Mouse (Mus musculus): Measurements from ENCODE around the gene Mpi. TPM values are rescaled to one million over a fixed set of nuclear protein-coding genes. Genes with fewer than 3 reads are reported as not detected.

The Mpi gene
- polyA plus RNA-seq, 1 experiment, result 76.0 TPM

DNA sequence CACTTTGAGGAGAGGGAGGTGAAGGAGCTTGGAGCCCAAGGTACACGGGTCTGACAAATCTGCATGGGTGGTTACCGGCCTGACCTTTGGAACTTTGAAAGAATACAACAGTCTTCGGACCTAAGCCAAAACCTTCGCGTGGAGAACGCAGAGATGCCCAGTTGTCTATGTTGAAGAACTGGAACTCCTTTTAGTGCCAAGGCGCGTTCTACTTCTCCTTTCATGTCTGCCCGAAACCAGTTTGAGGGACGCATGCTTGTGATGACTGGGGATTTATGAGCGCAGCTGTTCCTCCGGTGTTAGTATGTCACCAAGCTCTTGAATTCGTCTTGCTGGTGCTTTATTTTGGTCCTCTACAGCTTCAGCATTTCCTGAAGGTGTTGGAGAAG lies 9.1 kb upstream of the Mpi start:
- DNase-seq (ENCODE audit: low read depth), result no peak

DNA sequence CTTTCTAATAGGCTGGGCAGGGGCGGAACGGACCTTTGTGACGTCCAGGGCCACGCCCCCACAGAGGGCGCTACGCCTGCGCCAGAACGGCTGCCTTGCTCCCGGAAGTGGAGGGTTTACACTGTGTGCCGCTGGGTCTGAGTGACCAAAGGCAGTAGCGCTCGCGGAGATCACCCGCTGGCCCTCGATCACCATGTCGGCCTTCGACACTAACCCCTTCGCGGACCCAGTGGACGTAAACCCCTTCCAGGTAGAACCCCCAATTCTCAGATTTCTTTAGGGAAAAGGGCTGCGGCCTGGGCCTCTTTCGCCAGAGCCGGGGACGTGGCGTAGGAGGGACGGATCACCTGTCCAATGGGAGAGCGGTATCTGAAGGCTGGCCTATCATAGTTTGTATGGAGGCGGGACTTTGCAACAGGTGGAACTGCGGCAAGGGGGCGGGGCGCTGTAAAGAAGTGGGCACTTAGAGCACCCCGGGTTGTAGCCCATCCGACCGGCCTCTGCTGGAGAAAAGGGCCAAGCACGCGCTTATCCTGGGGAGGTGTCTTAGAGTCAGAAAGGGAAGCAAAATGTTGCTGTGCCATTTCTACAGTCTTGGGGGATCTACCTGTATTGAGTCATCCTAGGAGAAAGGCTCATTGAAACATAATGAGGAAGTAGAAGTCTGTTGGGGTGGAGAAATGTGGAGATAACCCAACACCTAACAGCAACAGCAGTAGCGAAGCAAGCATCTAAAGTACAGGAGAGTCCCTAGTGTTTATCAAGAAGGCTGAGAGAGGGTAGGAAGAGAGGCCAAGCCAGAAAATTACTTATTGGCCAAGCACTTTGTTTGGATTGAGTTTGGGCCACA lies 8.5 kb upstream of the Mpi start, which contains the start of gene Scamp2:
Gene Scamp2 (plus strand): TSS at position 83 of the 850 bp plus-strand sequence.
- no peak for DNase-seq (ENCODE audit: low read depth)

DNA sequence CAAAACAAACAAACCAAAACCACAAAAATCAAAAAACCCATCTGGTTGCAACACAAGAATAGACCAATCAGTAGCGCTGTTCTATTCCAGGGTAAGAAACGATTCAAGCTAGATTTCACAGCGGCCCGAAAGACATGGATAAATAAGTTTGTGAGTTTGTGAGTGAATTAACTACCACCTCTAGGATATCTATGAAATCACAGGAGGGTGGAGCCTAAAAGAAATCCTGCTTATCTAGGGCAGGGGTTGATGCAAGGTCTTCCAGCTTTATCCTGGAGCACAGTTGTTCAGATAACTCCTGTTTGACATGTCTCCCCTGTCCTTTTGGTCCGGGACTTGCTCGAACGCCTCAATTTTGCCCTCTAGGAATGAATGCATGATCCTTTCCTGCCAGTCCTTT lies 7.7 kb upstream of the Mpi start:
- DNase-seq (ENCODE audit: low read depth), result no peak

DNA sequence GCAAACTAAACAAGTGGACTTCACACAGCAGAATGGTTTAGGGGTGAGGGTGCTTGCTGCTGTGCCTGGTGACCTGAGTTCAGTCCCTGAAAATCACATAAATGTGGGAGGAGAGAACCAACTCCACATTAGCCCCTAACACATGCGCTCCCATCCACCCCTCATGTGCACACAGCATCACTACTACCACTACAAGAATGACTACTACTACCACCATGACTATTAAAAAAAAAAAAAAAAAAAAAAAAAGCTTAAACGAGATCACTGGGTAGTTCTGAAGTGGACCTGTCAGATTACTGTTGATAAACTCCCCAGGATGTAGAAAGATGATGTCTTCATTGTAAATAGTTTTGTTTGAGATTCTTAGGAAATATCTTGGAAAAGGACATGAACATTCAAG lies 7.0 kb upstream of the Mpi start:
- DNase-seq (ENCODE audit: low read depth), result no peak

DNA sequence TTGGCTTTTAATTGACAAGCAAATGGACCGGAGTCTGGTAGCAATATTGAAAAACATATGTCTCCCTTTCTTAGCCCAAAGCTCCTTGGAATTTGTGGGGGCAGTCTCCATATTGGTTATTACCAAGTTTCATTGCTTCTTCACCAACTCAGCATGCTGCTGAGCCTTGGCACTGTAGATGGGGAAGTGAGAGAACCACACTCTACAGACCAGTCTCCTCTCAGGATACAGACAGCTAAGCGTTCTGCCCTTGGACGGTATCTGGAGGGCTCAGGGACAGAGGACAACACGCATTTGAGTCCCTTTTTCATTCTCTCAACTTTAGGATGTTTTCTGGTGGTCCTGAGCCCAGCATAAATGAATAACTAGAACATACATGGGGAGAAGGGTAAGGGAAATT lies 6.1 kb upstream of the Mpi start:
- no peak for DNase-seq (ENCODE audit: low read depth)

DNA sequence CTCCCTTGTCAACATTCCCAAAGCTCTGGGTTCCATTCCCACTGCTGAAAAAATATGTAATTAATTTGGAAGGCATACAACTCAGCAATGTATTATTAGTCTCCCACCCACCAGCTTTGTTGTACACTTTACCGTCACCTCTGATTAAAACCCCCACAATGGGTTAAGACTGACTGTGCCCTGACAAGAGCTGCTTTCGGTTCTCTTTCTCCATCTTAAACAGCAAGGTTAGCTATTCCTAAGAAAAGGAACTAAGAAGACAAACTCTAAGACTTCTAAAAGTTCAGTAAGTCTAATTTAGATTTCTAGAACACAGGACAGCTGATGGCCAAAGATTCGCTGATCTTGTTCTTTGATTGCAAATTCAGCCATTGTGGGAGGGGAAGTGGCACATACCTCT lies 4.7 kb upstream of the Mpi start:
- DNase-seq (ENCODE audit: low read depth), result no peak

DNA sequence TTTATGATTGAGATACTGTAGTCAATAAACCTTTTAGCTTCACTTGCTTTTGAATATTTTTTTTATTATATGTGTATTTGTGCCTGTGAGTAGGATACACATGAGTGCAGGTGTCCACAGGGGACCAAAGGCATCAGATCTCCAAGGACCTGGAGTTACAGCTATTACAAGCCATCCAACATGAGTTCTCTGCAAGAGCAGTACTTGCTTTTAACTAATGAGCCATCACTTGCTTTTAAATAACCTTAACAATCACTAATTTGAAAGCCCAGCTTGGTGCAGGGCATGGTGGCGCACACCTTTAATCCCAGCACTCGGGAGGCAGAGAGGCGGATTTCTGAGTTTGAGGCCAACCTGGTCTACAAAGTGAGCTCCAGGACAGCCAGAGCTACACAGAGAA lies 2.2 kb upstream of the Mpi start:
- no peak for DNase-seq (ENCODE audit: low read depth)

DNA sequence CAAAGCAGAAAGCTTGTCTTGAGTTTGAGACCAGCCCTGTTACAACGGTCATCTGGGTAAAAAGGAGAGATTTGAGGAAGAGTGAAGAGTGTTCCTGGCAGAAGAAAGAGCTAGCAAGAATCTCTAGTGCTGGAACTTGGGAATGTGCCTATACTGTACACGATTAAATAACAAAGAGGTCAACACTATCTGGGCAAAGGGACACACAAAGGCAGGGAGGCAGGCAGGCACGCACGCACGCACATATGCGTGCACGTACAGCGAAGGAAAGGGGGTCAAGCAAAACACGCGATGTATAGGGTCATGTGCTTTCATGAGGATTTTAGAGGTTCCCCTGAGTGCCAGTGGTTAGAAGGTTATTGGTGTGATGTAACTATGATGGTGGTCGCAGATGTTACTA lies 556 bp upstream of the Mpi start:
- no peak for DNase-seq (ENCODE audit: low read depth)

DNA sequence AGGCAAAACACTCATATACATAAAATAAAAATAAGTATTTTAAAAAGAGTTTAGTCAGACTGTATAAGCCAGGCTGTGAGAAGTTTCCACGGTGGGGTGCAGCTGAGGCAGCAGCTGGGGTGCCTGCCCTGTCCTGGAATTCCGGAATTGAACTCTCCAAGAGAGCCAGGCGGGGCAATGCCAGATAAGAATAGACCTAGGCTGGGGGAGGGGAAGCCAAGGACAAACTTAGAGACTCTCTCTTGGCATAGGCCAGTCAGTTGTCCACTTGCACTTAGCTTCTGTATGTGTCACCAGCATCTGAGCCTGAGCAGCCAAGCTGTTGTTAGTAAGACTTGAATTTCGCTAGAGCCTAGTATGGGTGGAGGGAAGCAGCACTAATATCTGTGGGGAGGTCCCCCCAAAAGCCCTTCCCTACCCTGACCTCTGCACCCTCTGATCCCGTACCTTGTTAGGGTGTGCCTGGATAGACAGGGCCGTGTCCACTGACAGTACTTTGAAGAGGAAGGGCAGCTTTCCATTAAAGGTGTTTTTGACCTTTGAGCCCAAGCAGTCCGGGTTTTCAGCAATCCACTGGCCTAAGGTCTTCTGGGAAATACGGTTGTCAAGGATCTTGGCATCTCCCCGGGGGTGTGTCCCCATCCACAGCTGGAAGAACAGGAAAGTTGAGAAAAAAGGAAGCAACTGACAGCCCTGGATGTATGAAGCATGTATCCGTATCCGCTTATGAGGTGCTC lies 2.3 kb downstream of the Mpi start:
- DNase-seq (ENCODE audit: low read depth), result no peak

DNA sequence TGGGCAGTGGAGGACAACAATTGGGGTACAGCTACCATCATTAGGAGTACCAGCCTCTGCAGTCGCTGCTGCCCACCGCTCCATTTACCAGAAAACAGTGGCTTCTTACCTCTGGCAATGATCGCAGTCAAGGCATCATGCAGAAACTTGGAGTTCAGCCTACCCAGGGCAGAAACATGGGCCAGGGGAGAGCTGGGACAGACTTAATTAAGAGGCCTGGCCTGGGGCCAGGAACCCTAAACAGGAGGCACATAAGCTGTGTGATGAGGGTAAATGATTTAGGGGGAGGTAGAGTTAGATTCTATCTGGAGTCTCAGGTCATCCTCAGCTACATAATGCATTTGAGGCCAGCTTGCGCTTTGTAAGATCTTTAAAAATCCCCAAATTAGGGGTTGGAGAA lies 3.4 kb downstream of the Mpi start:
- no peak for DNase-seq (ENCODE audit: low read depth)

DNA sequence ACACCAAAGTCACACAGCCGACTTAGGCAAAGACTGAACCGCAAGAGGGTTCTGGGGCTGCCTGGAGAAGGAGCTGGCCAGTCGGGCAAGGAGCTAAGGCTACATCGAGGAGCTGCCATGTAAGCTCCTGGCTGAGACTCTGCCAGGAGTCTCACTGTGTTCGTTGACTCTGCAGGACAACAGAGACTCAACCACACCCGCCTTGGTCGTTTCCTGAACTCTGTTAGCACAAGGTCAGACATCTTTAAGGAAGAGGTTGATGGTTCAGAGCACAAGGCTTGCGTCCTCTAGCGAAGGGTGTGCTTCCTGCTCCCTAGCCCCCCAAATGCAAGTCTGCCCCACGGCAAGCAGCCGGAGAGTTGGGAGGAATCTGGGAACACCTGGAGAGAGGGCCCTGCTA lies 4.7 kb downstream of the Mpi start:
- no peak for DNase-seq (ENCODE audit: low read depth)

DNA sequence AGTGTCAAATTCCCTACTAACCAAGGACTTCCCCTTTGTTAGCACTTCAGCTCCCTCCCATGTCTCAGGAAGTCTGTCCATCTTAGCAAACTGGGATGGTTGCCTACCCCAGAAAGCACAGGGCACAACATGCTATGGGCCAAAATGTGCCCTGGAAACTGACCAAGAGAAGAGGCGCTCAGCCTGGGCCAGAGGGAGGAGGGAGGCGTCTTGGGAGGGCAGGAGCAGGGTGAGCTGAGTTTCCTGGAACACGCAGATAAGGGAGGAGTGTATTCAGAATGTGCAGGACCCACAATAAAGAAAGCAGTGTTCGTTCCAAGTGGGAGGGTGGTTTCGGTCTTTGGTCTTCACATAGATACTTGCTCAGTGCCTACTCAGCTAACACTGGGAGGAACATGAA lies 5.3 kb downstream of the Mpi start:
- no peak for DNase-seq (ENCODE audit: low read depth)

DNA sequence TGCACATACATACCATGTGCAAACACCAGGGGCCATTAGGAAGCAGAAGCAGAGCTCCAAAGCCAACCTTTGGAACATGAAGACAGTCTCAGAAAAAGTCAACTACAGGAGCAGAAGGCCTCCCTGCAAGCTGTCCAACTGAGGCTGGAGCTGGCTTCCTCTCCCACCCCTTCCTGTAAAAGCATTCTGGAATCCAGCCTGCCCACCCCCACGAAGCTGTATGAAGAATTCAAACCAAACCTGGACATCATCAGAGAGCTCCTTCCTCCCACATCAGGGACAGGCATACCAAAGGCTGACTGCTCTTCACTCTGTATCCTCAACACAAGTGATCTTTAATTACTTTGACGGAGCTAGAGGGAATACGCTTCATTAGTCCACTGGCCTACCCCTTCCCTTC lies 8.6 kb downstream of the Mpi start:
- no peak for DNase-seq (ENCODE audit: low read depth)

DNA sequence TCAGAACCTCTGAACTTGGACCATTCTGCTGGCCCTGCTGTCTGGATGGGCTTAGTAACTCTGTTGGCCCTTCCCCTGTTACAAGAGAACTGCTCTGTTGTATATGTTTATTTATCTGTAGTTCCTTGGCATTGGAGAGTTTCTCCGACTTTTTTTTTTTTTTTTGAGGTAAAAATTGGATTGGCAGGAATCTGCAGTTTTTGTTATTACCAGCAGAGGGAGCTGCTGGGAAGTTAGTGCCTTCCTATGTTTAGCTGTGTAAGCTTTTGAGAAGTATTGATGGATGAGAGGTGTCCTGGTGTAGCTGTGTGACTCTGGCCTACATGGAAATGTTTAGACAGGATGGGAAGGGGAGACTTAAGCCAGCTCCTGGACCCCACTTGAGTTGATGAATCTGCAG lies 11.3 kb downstream of the Mpi start:
- DNase-seq (ENCODE audit: low read depth), result no peak

DNA sequence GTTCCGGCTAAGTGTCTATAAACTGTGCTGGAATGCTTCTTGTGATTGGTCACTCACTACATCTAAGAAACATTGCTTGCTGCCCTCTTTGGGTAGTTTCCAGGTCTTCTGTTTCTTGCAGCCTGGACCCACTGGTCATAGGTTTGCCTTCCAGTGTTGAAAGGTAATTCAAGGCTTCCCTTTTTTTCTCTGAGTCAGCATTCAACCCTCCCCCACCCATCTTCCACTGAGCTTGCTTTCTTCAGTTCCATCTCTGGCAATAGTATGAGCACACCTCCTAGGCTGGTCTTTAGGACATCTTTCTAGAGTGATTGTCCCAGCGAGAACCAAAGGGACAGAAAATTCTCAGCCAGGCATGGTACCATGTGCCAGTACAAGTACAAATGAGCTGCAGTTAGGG lies 13.0 kb downstream of the Mpi start:
- DNase-seq (ENCODE audit: low read depth), result no peak

DNA sequence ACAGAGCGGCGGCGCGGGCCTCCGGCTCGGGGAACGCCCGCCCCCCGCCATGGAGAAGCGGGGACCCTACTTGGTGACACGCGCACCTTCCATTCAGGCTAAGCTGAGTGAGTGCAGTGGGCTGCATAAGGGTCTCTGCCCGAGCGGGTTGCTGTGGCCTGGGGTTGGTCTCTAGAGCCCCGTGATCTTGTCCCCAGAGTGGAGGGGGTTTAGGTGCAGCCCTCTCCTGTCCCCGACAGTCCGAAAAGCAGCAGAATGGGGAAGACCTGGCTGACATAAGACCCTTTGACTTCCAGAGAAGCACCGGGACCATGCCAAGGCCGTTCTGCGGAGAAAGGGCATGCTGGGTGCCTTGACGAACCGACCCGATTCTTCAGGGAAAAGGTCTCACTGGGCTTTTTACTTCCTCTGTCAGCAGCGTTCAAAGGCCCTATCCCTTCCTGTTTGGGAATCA lies 14.8 kb downstream of the Mpi start:
- DNase-seq (ENCODE audit: low read depth), result no peak

DNA sequence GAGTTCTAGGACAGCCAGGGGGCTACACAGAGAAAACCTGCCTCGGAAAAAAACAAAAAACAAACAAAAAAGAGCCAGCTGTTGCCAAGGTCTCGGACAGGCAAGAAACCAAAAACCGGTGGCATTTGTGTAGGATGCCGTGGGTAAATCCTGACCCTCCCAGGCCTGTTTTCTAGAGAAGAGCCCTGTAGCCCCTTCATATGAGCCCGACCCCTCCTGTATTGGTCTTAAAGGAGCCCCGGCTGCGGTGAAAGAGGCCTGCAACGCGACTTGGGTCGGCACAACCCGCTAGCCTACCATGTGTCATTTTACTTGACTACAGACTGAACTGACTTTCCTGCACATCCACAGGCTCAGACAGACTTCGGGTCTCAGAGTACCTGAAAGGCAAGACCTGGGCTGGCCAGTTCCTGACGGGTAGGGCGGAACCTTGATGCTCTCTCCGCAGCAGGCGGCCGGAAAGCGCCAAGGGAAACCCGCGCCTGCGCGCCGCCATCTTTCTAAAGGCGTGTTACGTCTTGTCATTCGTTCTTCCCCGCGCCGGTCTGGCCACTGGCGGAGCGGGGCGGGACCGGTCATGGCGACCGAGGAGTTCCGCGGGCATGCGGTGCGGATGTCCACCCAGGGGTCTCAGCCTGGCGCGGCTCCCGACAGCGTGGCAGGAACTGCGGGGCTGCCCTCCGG lies 15.4 kb downstream of the Mpi start, which contains the start of gene Fam219b:
Gene Fam219b (plus strand): TSS at position 485 of the 684 bp plus-strand sequence.
- DNase-seq (ENCODE audit: low read depth), result no peak

DNA sequence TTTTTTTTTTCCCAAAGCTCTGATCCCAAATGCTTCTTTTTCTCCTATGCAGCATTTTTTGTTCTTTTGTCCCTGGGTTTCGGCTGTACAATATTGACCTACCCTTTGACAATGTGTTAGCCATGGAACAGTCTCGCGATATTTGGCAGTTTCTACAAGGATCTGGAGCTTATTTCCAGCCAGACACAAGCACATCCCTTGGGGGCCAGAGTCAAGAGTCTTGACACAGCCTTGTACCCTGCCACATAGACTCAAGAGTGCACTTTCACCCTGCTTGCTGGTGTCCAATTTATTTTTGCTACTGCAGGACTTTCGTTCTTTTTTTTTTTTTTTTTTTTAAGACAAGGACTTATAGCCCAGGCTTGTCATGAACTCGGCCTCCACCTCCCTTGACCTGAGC lies 16.2 kb downstream of the Mpi start:
- no peak for DNase-seq (ENCODE audit: low read depth)

DNA sequence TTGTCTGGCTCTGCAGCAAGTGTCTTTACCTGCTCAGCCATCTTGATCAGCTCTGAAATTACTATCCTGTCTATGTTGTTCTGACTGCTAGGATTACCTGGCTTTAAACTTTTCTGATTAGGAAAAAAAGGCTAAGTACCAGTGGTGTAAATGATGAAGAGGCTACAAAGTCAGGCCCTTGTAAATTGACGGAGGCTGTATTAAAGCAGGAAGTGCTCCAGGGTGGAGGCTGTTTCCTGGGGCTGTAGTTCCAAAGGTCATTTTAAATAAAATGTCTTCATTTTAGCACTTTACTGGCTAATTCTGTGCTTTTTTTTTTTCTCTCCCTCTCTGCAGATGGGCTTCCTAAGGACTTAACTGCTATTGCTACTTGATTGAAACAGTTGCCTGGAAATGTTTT lies 20.6 kb downstream of the Mpi start:
- no peak for DNase-seq (ENCODE audit: low read depth)

DNA sequence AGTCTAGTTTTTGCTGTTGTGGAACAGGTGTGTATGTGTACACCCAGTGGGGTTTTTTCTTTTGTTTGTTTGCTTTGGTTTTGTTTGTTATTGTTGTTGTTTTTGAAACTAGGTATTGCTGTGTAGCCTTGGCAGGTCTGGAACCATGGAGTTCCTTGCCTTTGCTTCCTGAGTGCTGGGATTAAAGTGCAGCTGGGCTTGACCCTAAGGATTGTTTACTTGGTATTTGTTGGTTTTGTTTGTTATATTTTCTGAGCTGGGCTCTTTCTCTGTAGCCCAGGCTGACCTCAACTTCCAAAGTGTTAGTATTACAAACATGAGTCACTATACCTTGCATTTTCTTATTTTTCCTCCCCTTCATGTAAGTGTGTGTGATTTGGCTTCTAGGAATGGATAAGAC lies 26.1 kb downstream of the Mpi start:
- no peak for DNase-seq (ENCODE audit: low read depth)

DNA sequence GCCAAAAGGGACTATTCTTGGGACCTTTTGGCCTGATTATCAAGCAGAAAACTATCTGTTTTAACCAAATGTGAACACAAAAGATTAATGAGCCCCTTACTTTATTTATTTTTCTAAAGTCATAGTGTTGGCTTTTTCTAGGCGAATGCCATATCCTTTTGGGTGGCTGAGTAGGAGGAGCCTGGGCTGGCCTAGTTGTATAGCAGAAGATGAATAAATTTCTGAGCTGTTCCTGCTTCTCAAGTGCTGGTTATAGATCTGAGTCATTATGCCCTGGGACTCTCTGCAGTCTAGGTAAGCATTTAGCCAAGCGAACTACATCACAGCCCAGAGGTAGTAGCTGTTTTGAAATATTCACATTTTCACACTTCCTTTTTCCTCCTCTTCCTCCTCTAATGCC lies 27.0 kb downstream of the Mpi start:
- no peak for DNase-seq (ENCODE audit: low read depth)

DNA sequence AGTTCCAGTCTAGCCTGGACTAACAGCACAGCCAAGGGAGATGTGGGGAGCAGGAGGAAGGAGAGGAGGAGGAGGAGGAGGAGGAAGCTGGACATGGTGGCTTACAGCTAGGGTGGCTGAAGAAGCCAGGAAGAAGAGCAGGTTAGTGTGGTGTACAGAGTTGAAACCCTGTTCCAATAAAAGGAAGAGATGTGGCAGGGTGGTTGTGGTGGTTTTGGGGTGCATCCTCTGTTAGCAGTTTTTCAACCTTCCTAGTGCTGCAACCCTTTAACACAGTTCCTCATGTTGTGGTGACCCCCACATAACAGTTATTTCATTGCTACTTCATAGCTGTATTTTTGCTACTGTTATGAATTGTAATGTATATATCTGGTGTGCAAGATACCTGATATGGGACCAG lies 28.1 kb downstream of the Mpi start:
- DNase-seq (ENCODE audit: low read depth), result no peak

DNA sequence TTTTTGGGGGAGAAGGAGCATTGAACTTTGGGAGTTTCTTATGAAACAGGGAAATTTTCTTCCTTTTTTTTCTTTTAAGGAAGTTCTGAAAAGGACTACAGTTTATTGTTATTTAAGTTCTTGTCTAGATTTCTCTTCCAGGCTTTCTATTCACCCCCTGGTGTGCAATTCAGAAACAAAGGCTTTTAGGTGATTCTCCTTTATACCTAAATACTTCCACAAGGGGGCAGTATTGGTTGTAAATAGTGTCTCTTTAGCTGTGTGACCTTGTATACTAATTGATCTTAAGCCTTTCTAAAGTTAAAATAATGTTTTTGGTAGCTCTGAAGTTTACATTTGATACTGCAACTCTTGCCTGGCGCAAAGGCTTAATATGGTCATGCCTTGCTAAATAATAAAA lies 28.8 kb downstream of the Mpi start:
- no peak for DNase-seq (ENCODE audit: low read depth)
